ENCODE assay signal across 10 mouse cellular contexts in genomic region chr15:77866583-77867220, GRCm38 (mm10). TPM values are rescaled to one million over a fixed set of nuclear protein-coding genes. Genes with fewer than 3 reads are reported as not detected.
A peak's percentile ranks its signal among the peaks of the same experiment; 100 is the strongest.
DNase-seq lines count a peak whose midpoint lies in the region; ATAC-seq lines count a peak whose summit lies in the region.
"Had no signal": no experiment of that assay in that cellular context is flagged by ENCODE, and none has a peak within 500 bp of the region (broad histone marks: within the 10 kb centered on the region; RNA-seq: fewer than 3 reads in every experiment).

No protein-coding gene starts in this region.

- no peak for ATAC-seq in forebrain, embryonic 14.5 days
- no peak for ATAC-seq in neural tube, embryonic 11.5 days (ENCODE audit: insufficient read depth, low FRiP score, low TSS enrichment)
- no peak for ATAC-seq in neural tube, embryonic 15.5 days (ENCODE audit: low FRiP score)

- peaks cover 9% of the 10 kb centered on the region for H3K4me1 ChIP-seq in forebrain, embryonic 10.5 days
- no peaks in the 10 kb centered on the region for H3K4me1 ChIP-seq in forebrain, embryonic 14.5 days (ENCODE audit: control insufficient read depth, insufficient read depth, low read length)
- no peaks in the 10 kb centered on the region for H3K4me1 ChIP-seq in neural tube, embryonic 11.5 days (ENCODE audit: control insufficient read depth, insufficient read depth, low read length)
- no peaks in the 10 kb centered on the region for H3K4me1 ChIP-seq in neural tube, embryonic 15.5 days

- no peaks in the 10 kb centered on the region for H3K27me3 ChIP-seq in forebrain, embryonic 10.5 days (ENCODE audit: poor library complexity, severe bottlenecking)
- no peaks in the 10 kb centered on the region for H3K27me3 ChIP-seq in forebrain, embryonic 14.5 days (replicated peaks; ENCODE audit: control insufficient read depth, insufficient read depth, low read length)
- H3K27me3 ChIP-seq in neural tube, embryonic 11.5 days (ENCODE audit: control insufficient read depth, insufficient read depth, low read length), result no peaks in the 10 kb centered on the region
- H3K27me3 ChIP-seq in neural tube, embryonic 15.5 days (replicated peaks), result no peaks in the 10 kb centered on the region
- H3K27me3 ChIP-seq: heart, embryonic 13.5 days had no signal

- H3K4me2 ChIP-seq in forebrain, embryonic 14.5 days (ENCODE audit: low read length), result no peak overlapping the region
- H3K4me2 ChIP-seq in neural tube, embryonic 11.5 days (ENCODE audit: low read depth), result no peak overlapping the region
- H3K4me2 ChIP-seq in neural tube, embryonic 15.5 days, result no peak overlapping the region
- H3K4me2 ChIP-seq: heart, embryonic 13.5 days; liver, embryonic 13.5 days had no signal

- no peaks in the 10 kb centered on the region for H3K9me3 ChIP-seq in forebrain, embryonic 10.5 days
- no peaks in the 10 kb centered on the region for H3K9me3 ChIP-seq in forebrain, embryonic 14.5 days (replicated peaks; ENCODE audit: control insufficient read depth, low read length)
- H3K9me3 ChIP-seq in neural tube, embryonic 11.5 days (ENCODE audit: control insufficient read depth, low read length), result no peaks in the 10 kb centered on the region
- no peaks in the 10 kb centered on the region for H3K9me3 ChIP-seq in neural tube, embryonic 15.5 days (replicated peaks)
- H3K9me3 ChIP-seq: heart, embryonic 13.5 days; liver, embryonic 13.5 days had no signal

- H3K36me3 ChIP-seq in forebrain, embryonic 10.5 days (replicated peaks), result no peaks in the 10 kb centered on the region
- H3K36me3 ChIP-seq in forebrain, embryonic 14.5 days (ENCODE audit: control insufficient read depth, insufficient read depth, low read length), result no peaks in the 10 kb centered on the region
- no peaks in the 10 kb centered on the region for H3K36me3 ChIP-seq in neural tube, embryonic 11.5 days (ENCODE audit: control insufficient read depth, insufficient read depth, low read length)
- H3K36me3 ChIP-seq in neural tube, embryonic 15.5 days, result no peaks in the 10 kb centered on the region
- H3K36me3 ChIP-seq: heart, embryonic 13.5 days; liver, embryonic 13.5 days had no signal

- peak; percentile 23 for DNase-seq in forebrain, embryonic 10.5 days (ENCODE audit: extremely low spot score, low spot score)
- no peak for DNase-seq in forebrain, embryonic 14.5 days (ENCODE audit: low spot score)
- DNase-seq in neural tube, embryonic 11.5 days (ENCODE audit: low spot score), result peak; percentile 10
- peak; percentile 79 for DNase-seq in kidney, adult 9 months
- DNase-seq in layer of hippocampus, postnatal 36 days, result no peak
- no peak for DNase-seq in frontal cortex, postnatal 36 days (ENCODE audit: low spot score in 2 of 2)
- DNase-seq in spleen, postnatal 36 days (ENCODE audit: low spot score in 2 of 2), result no peak
- DNase-seq: liver, embryonic 13.5 days had no signal

- peak overlapping the region; percentile 67 for H3K27ac ChIP-seq in forebrain, embryonic 10.5 days
- H3K27ac ChIP-seq in forebrain, embryonic 14.5 days (ENCODE audit: low read depth, low read length), result no peak overlapping the region
- no peak overlapping the region for H3K27ac ChIP-seq in neural tube, embryonic 11.5 days (ENCODE audit: low read depth, low read length)
- no peak overlapping the region for H3K27ac ChIP-seq in neural tube, embryonic 15.5 days (replicated peaks)
- H3K27ac ChIP-seq: heart, embryonic 13.5 days; liver, embryonic 13.5 days had no signal

- no peak overlapping the region for H3K4me3 ChIP-seq in forebrain, embryonic 10.5 days
- H3K4me3 ChIP-seq in forebrain, embryonic 14.5 days (ENCODE audit: low read depth, low read length), result no peak overlapping the region
- H3K4me3 ChIP-seq in neural tube, embryonic 11.5 days (ENCODE audit: low read depth, low read length), result no peak overlapping the region
- no peak overlapping the region for H3K4me3 ChIP-seq in neural tube, embryonic 15.5 days (replicated peaks)
- H3K4me3 ChIP-seq: heart, embryonic 13.5 days; liver, embryonic 13.5 days had no signal

- no peak overlapping the region for H3K9ac ChIP-seq in forebrain, embryonic 14.5 days (ENCODE audit: low read length)
- H3K9ac ChIP-seq in neural tube, embryonic 11.5 days (ENCODE audit: low read length), result no peak overlapping the region
- H3K9ac ChIP-seq in neural tube, embryonic 15.5 days (replicated peaks), result no peak overlapping the region
- H3K9ac ChIP-seq: heart, embryonic 13.5 days; liver, embryonic 13.5 days had no signal

- WGBS in forebrain, embryonic 10.5 days, result 48% methylated on average over 11 of the region's 11 CpGs
- WGBS in forebrain, embryonic 14.5 days, result 41% methylated on average over 11 of the region's 11 CpGs
- WGBS in neural tube, embryonic 11.5 days, result 46% methylated on average over 11 of the region's 11 CpGs
- WGBS in neural tube, embryonic 15.5 days, result 51% methylated on average over 11 of the region's 11 CpGs

RNA-seq across cellular contexts. Expression of gene Myh9, which starts 24.7 kb away (rescaled TPM):
- polyA plus RNA-seq in forebrain, embryonic 10.5 days (2016; fragmentation: Nextera tagmentation; extraction: Ambion mirVana), result 35.6 and 36.8 TPM in 2 replicates
- polyA plus RNA-seq in forebrain, embryonic 14.5 days (2014; fragmentation: Nextera tagmentation; extraction: Ambion mirVana), result 10.8 and 14.6 TPM in 2 replicates
- 24.5 and 25.3 TPM in 2 replicates for polyA plus RNA-seq in neural tube, embryonic 11.5 days (2014; fragmentation: Nextera tagmentation; extraction: Ambion mirVana)
- polyA plus RNA-seq in neural tube, embryonic 15.5 days (2015; fragmentation: Nextera tagmentation; extraction: Ambion mirVana), result 9.6 and 17.7 TPM in 2 replicates
- 100 to 1,000 TPM in 1 of 2 experiments, 10 to 100 TPM in 1; 92.4 to 103 TPM for total RNA-seq in layer of hippocampus, postnatal 36 days (2021)

Comparison
In these comparisons a context has a peak if more than half of its experiments do, and no peak if none do; other contexts are left out.
1. DNase-seq: peak in forebrain, embryonic 10.5 days (single experiment), neural tube, embryonic 11.5 days (single experiment) and kidney, adult 9 months (single experiment); none in forebrain, embryonic 14.5 days (single experiment), layer of hippocampus, postnatal 36 days (0 of 2), frontal cortex, postnatal 36 days (0 of 2) and spleen, postnatal 36 days (0 of 2).